In genomic region chr15:77154248-77154785, GRCm38 (mm10) we compare ENCODE assay signal across 8 mouse cellular contexts.
DNase-seq lines count a peak whose midpoint lies in the region; ATAC-seq lines count a peak whose summit lies in the region.

No protein-coding gene starts in this region.

- no peak for ATAC-seq in heart, embryonic 15.5 days (replicated peaks; ENCODE audit: insufficient number of reproducible peaks, insufficient read depth, low FRiP score, low read depth)
- ATAC-seq in hindbrain, embryonic 12.5 days (ENCODE audit: low FRiP score) = no peak
- peak; percentile 3; the same call in 1 of the 2 replicates for ATAC-seq in midbrain, embryonic 15.5 days (replicated peaks)

- 59% methylated on average over 10 of the region's 10 CpGs for whole genome bisulfite sequencing in heart, embryonic 15.5 days
- WGBS in hindbrain, embryonic 12.5 days = 70% methylated on average over 10 of the region's 10 CpGs
- 68% methylated on average over 10 of the region's 10 CpGs for WGBS in midbrain, embryonic 15.5 days

- no peaks in the 10 kb centered on the region for H3K36me3 ChIP-seq in heart, embryonic 15.5 days
- H3K36me3 ChIP-seq in hindbrain, embryonic 12.5 days = 0 out of 2 replicates have a peak, but pooled peaks cover under 1% of the 10 kb centered on the region
- H3K36me3 ChIP-seq in midbrain, embryonic 15.5 days (replicated peaks) = no peaks in the 10 kb centered on the region

- H3K9me3 ChIP-seq in heart, embryonic 15.5 days (replicated peaks) = no peaks in the 10 kb centered on the region
- no peaks in the 10 kb centered on the region for H3K9me3 ChIP-seq in hindbrain, embryonic 12.5 days (replicated peaks)
- H3K9me3 ChIP-seq in midbrain, embryonic 15.5 days = no peaks in the 10 kb centered on the region

- DNase-seq in heart, adult 8-10 months (ENCODE audit: low spot score) = no peak
- peak; percentile 32 for DNase-seq in MN1 (ENCODE audit: low spot score)
- no peak for DNase-seq in cerebellum, adult 18-20 months
- no peak for DNase-seq in left cerebral cortex, adult 8-10 months (ENCODE audit: low spot score in 2 of 2)
- DNase-seq in cerebellum, adult 8-10 months = no peak

- H3K4me1 ChIP-seq in heart, embryonic 15.5 days (replicated peaks) = peaks cover 55% of the 10 kb centered on the region
- peaks cover 40% of the 10 kb centered on the region for H3K4me1 ChIP-seq in hindbrain, embryonic 12.5 days
- peaks cover 34% of the 10 kb centered on the region for H3K4me1 ChIP-seq in midbrain, embryonic 15.5 days

- H3K4me3 ChIP-seq in heart, embryonic 15.5 days = no peak overlapping the region
- H3K4me3 ChIP-seq in hindbrain, embryonic 12.5 days = no peak overlapping the region
- H3K4me3 ChIP-seq in midbrain, embryonic 15.5 days = peak overlapping the region; percentile 64; the same call in 1 of the 2 replicates

- H3K27ac ChIP-seq in heart, embryonic 15.5 days = peak overlapping the region; percentile 94
- H3K27ac ChIP-seq in hindbrain, embryonic 12.5 days = peak overlapping the region; percentile 95; the same call in 1 of the 2 replicates
- peak overlapping the region; percentile 97 for H3K27ac ChIP-seq in midbrain, embryonic 15.5 days

- peak overlapping the region; percentile 63; the same call in 1 of the 2 replicates for H3K4me2 ChIP-seq in heart, embryonic 15.5 days
- peak overlapping the region; percentile 61; the same call in 1 of the 2 replicates for H3K4me2 ChIP-seq in hindbrain, embryonic 12.5 days (replicated peaks)
- peak overlapping the region; percentile 79 for H3K4me2 ChIP-seq in midbrain, embryonic 15.5 days

- H3K27me3 ChIP-seq in heart, embryonic 15.5 days = no peaks in the 10 kb centered on the region
- no peaks in the 10 kb centered on the region for H3K27me3 ChIP-seq in hindbrain, embryonic 12.5 days
- H3K27me3 ChIP-seq in midbrain, embryonic 15.5 days (replicated peaks) = no peaks in the 10 kb centered on the region

- H3K9ac ChIP-seq in heart, embryonic 15.5 days = no peak overlapping the region
- no peak overlapping the region for H3K9ac ChIP-seq in hindbrain, embryonic 12.5 days
- no peak overlapping the region for H3K9ac ChIP-seq in midbrain, embryonic 15.5 days
